Mouse (Mus musculus) ES-E14 (cell line): Measurements from ENCODE around the gene Rsg1. TPM values are rescaled to one million over a fixed set of nuclear protein-coding genes. Genes with fewer than 3 reads are reported as not detected.

Source experiments
- DNase-seq: peaks from one replicate; pipeline ENCODE4 v3.0.0-alpha.2; 2013; ENCODE audit warnings: low read depth, low spot score
- H3K27ac ChIP-seq: 2 replicates; pipeline ENCODE4 v1.5.1; 2012; ENCODE audit warnings: low read depth, mild to moderate bottlenecking, low read length, moderate library complexity, mixed read lengths; ENCODE audit not compliant: poor library complexity, insufficient read depth, severe bottlenecking
- H3K36me3 ChIP-seq: 2 replicates; pipeline ENCODE4 v1.6.1; 2012; ENCODE audit warnings: mild to moderate bottlenecking, low read length, moderate library complexity, mixed read lengths; ENCODE audit not compliant: control insufficient read depth, poor library complexity, insufficient read depth, severe bottlenecking
- H3K4me1 ChIP-seq, 2 experiments: fragments of 150-350 bp in 1 of 2; sonication (generic) in 1 of 2; 2 replicates each; pipeline ENCODE4 v1.6.1; 2012; ENCODE audit warnings: low read length in 2 of 2, mild to moderate bottlenecking in 1 of 2, mixed read lengths in 1 of 2; ENCODE audit not compliant: control insufficient read depth in 2 of 2, insufficient read depth in 2 of 2, poor library complexity in 1 of 2
- H3K4me3 ChIP-seq, 2 experiments: fragments of 150-350 bp in 1 of 2; sonication (generic) in 1 of 2; 2 replicates each; pipeline ENCODE4 v1.5.1; 2012; ENCODE audit warnings: low read length in 2 of 2, low read depth in 1 of 2, mild to moderate bottlenecking in 1 of 2, mixed read lengths in 1 of 2; ENCODE audit not compliant: insufficient read depth in 1 of 2, poor library complexity in 1 of 2, severe bottlenecking in 1 of 2
- H3K9ac ChIP-seq: 2 replicates; pipeline ENCODE4 v1.6.1; 2012; ENCODE audit warnings: low read depth, mild to moderate bottlenecking, low read length, mixed read lengths; ENCODE audit not compliant: poor library complexity, insufficient read depth, severe bottlenecking
- H3K9me3 ChIP-seq: fragments of 150-350 bp; sonication (generic); 2 replicates; pipeline ENCODE4 v1.6.1; 2012; ENCODE audit warnings: low read depth, mild to moderate bottlenecking, low read length; ENCODE audit not compliant: control insufficient read depth, insufficient read depth
- CHD2 ChIP-seq: IDR thresholded peaks from 2 replicates; pipeline ENCODE4 v1.6.1; 2014; ENCODE audit warnings: mild to moderate bottlenecking, low read depth, low read length, inconsistent platforms
- HCFC1 ChIP-seq: IDR thresholded peaks from 2 replicates; pipeline ENCODE4 v1.6.1; 2012; ENCODE audit warnings: low read length, inconsistent platforms, borderline replicate concordance; ENCODE audit not compliant: insufficient read depth
- MAFK ChIP-seq: IDR thresholded peaks from 2 replicates; pipeline ENCODE4 v1.6.1; 2014; ENCODE audit warnings: mild to moderate bottlenecking, low read depth, low read length, inconsistent platforms; ENCODE audit not compliant: insufficient read depth
- ZC3H11A ChIP-seq: IDR thresholded peaks from 2 replicates; pipeline ENCODE4 v1.6.1; 2012; ENCODE audit warnings: low read depth, mild to moderate bottlenecking, inconsistent platforms, low read length, borderline replicate concordance
- ZNF384 ChIP-seq: IDR thresholded peaks from 2 replicates; pipeline ENCODE4 v1.6.1; 2012; ENCODE audit warnings: low read depth, low read length, inconsistent platforms
- in situ Hi-C, 2 experiments: fragments of 600-800 bp; cut with MboI; formaldehyde crosslinking; loops; one replicate each; pipeline ENCODE4 v1.15.1; 2025; ENCODE audit warnings: low sequenced_read_pairs in 2 of 2, inconsistent platforms in 1 of 2; ENCODE audit not compliant: unreplicated experiment in 2 of 2
- total RNA-seq: library from RNA; depleted of rRNA; stranded (reverse); fragments of 300-350 nt; gene quantifications from 2 replicates; pipeline ENCODE4 v1.2.3, GENCODE M21; 2012

Gene Rsg1
- total RNA-seq, 1 experiment: 2.9 TPM

DNA sequence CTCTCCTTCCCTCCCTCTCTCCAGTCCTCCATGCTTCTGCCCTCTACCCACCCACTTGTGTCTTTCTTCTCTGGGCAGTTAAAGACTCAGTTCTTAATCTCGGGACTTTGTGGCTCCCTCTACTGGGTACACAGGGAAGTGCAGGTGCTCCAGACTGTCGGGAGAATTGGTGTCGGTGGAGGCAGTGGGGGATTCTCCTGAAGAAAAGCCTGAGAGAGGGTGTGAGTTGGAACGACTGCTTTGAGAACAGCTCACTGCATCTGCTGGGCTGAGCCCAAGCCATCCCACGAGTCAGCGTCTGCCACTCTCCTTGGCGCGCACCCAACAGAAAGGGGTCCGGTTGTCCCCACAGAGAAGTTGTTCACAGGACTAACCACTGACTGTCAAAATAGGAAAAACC is 54.1 kb downstream of the Rsg1 start:
- no peaks in the 10 kb centered on the region for H3K9me3 ChIP-seq
- in situ Hi-C loops: no loop called here
- H3K4me1 ChIP-seq: peaks cover 2 to 15% of the 10 kb centered on the region in 2 experiments
- TF ChIP-seq ZC3H11A (no peak), CHD2 (no peak), MAFK (no peak), HCFC1 (no peak), ZNF384 (no peak)
- no peak overlapping the region for H3K4me3 ChIP-seq
- DNase-seq: peak; percentile 89
- peak overlapping the region; percentile 53; the same call in 1 of the 2 replicates for H3K9ac ChIP-seq
- no peak overlapping the region for H3K27ac ChIP-seq
- H3K36me3 ChIP-seq: no peaks in the 10 kb centered on the region

GRCm38 (mm10) chr4:141268350-141268749 is 54.6 kb downstream of the Rsg1 start:
- TF ChIP-seq ZNF384 (no peak), MAFK (no peak), HCFC1 (no peak)
- peaks cover 2 to 15% of the 10 kb centered on the region in 2 experiments for H3K4me1 ChIP-seq
- no peaks in the 10 kb centered on the region for H3K9me3 ChIP-seq
- no peak for DNase-seq
- H3K9ac ChIP-seq: no peak overlapping the region
- in situ Hi-C loops: no loop called here
- no peaks in the 10 kb centered on the region for H3K36me3 ChIP-seq
- H3K4me3 ChIP-seq: no peak overlapping the region
- H3K27ac ChIP-seq: no peak overlapping the region

GRCm38 (mm10) chr4:141269080-141269479 is 55.3 kb downstream of the Rsg1 start:
- Histone ChIP-seq H3K9me3 (no peaks in the 10 kb centered on the region), H3K9ac (no peak overlapping the region), H3K4me1 (peaks cover 4 to 18% of the 10 kb centered on the region in 2 experiments), H3K36me3 (no peaks in the 10 kb centered on the region), H3K4me3 (no peak overlapping the region), H3K27ac (no peak overlapping the region)
- in situ Hi-C loops: no loop called here
- no peak for TF ChIP-seq ZNF384
- TF ChIP-seq CHD2: no peak
- TF ChIP-seq HCFC1: no peak
- TF ChIP-seq MAFK: no peak
- TF ChIP-seq ZC3H11A: no peak
- DNase-seq: no peak

- in situ Hi-C loops: no loop called here
- no peak overlapping the region for H3K4me3 ChIP-seq
- no peak for DNase-seq
- peaks cover 7 to 31% of the 10 kb centered on the region in 2 experiments for H3K4me1 ChIP-seq
- H3K27ac ChIP-seq: no peak overlapping the region
- H3K36me3 ChIP-seq: no peaks in the 10 kb centered on the region
- H3K9ac ChIP-seq: no peak overlapping the region
- H3K9me3 ChIP-seq: no peaks in the 10 kb centered on the region
- TF ChIP-seq HCFC1 (no peak), ZNF384 (no peak), CHD2 (no peak), MAFK (no peak), ZC3H11A (no peak)
Observed at GRCm38 (mm10) chr4:141270201-141270940, 56.6 kb downstream of the Rsg1 start.
